Mouse (Mus musculus) stomach, postnatal 0 days (tissue): ENCODE results near the gene Bicc1. TPM values are rescaled to one million over a fixed set of nuclear protein-coding genes. Genes with fewer than 3 reads are reported as not detected.

Experiments used
- ATAC-seq: fragments of 200-750 bp; cut with Nextera tagmentation; 2 replicates; pipeline ENCODE4 v1.8.0; 2017; ENCODE audit not compliant: low FRiP score, low TSS enrichment
- DNase-seq: peaks from one replicate; pipeline ENCODE4 v3.0.0-alpha.2; 2016; ENCODE audit warnings: low spot score
- H3K27ac ChIP-seq: fragments of 300-500 bp; sonication (generic); replicated peaks from 2 replicates; pipeline ENCODE4 v1.5.1; 2014; ENCODE audit warnings: mild to moderate bottlenecking, control low read depth
- H3K27me3 ChIP-seq: fragments of 300-500 bp; sonication (generic); 2 replicates; pipeline ENCODE4 v1.6.1; 2014; ENCODE audit warnings: low read length; ENCODE audit not compliant: control insufficient read depth, insufficient read depth
- H3K36me3 ChIP-seq: fragments of 300-500 bp; sonication (generic); 2 replicates; pipeline ENCODE4 v1.6.1; 2014; ENCODE audit warnings: low read length, mixed read lengths; ENCODE audit not compliant: control insufficient read depth, insufficient read depth
- H3K4me1 ChIP-seq: fragments of 300-500 bp; sonication (generic); replicated peaks from 2 replicates; pipeline ENCODE4 v1.6.1; 2014; ENCODE audit warnings: antibody characterized with exemption; ENCODE audit not compliant: control insufficient read depth, insufficient read depth
- H3K4me2 ChIP-seq: fragments of 300-500 bp; sonication (generic); replicated peaks from 2 replicates; pipeline ENCODE4 v1.6.1; 2014; ENCODE audit warnings: low read depth, mild to moderate bottlenecking, control low read depth, moderate library complexity
- H3K4me3 ChIP-seq: fragments of 300-500 bp; sonication (generic); 2 replicates; pipeline ENCODE4 v1.5.1; 2014; ENCODE audit warnings: low read depth, low read length, control low read depth
- H3K9ac ChIP-seq: fragments of 300-500 bp; sonication (generic); 2 replicates; pipeline ENCODE4 v1.6.1; 2014; ENCODE audit warnings: mild to moderate bottlenecking, low read length, control low read depth, mixed read lengths
- H3K9me3 ChIP-seq: fragments of 300-500 bp; sonication (generic); 2 replicates; pipeline ENCODE4 v1.6.1; 2016; ENCODE audit warnings: low read length; ENCODE audit not compliant: control insufficient read depth
- CTCF ChIP-seq: IDR thresholded peaks from 2 replicates; pipeline ENCODE4 v1.5.1; 2016; ENCODE audit warnings: antibody characterized with exemption, low read depth, mild to moderate bottlenecking, moderate library complexity
- EP300 ChIP-seq: optimal IDR thresholded peaks from 2 replicates; pipeline ENCODE3; 2016; ENCODE audit warnings: antibody characterized with exemption
- WGBS: fragments of 180-500 bp; shearing (Covaris S2); extraction: QIAGEN DNeasy Blood & Tissue Kit; methylation state at CpG from one replicate; pipeline ENCODE4 v1.1.7; 2014; 5-methylcytosine and 5-hydroxymethylcytosine counted together
- polyA plus RNA-seq: library from polyadenylated mRNA; unstranded; fragments of >200 nt; fragmentation: Nextera tagmentation; extraction: Ambion mirVana; gene quantifications from 2 replicates; pipeline ENCODE4 v1.2.1, GENCODE M21; 2015

Bicc1 gene
- polyA plus RNA-seq, 1 experiment from 2014 or later: 9.8 TPM

DNA sequence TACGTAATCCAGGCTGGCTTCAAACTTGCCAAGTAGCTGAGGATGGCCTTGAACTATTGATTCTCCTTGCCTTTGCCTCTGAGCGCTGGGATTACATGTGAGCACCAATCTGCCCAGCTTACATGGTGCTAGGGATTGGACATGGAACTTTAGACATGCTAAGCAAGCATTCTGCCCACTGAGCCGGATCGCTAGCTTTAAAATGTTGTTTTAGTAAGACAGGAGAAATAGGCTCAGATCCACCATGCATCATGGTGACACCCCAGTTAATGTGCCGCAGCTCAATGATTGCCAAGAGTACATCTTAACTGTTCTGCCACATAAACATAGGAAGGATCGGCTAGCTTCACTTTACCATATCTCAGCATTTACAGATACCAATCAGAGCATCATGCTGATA lies 94.9 kb downstream of the Bicc1 start:
- no peaks in the 10 kb centered on the region for H3K36me3 ChIP-seq
- no peak overlapping the region for H3K27ac ChIP-seq
- no peaks in the 10 kb centered on the region; the same call in 1 of the 2 replicates for H3K4me1 ChIP-seq
- H3K4me3 ChIP-seq: no peak overlapping the region
- DNase-seq: no peak
- no peak overlapping the region for H3K9ac ChIP-seq
- H3K27me3 ChIP-seq: no peaks in the 10 kb centered on the region
- no peaks in the 10 kb centered on the region for H3K9me3 ChIP-seq
- ATAC-seq: no peak
- WGBS: 83% methylated on average over 6 of the region's 6 CpGs
- TF ChIP-seq EP300 (no peak), CTCF (no peak)
- H3K4me2 ChIP-seq: no peak overlapping the region

DNA sequence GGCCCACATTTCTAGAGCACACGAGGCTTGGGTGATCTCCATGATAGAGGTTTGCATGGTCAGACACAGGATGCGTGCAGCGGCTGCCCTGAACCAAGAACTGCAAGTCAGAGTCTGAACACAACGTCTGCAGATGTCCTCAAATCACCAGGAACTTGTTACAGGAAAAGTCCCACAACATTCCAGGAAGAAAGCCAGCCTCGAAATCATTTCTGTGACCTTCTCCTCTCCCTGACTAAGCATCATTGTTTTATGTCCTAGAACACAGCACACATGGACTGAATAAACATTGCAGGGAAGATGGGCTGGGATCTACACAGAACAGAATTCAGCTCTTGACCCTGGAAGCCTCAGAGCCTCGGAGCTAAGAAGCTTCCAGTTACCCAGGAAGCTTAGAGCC lies 97.3 kb downstream of the Bicc1 start:
- 53% methylated on average over 6 of the region's 6 CpGs for WGBS
- no peaks in the 10 kb centered on the region for H3K36me3 ChIP-seq
- peaks cover 4% of the 10 kb centered on the region; the same call in 1 of the 2 replicates for H3K4me1 ChIP-seq
- ATAC-seq (no peak), DNase-seq (no peak)
- TF ChIP-seq EP300 (no peak), CTCF (no peak)
- no peaks in the 10 kb centered on the region for H3K9me3 ChIP-seq
- no peaks in the 10 kb centered on the region for H3K27me3 ChIP-seq
- no peak overlapping the region for H3K4me2 ChIP-seq
- 0 out of 2 replicates have a peak overlapping the region, but pooled peaks have one; percentile 13 for H3K27ac ChIP-seq
- H3K9ac ChIP-seq: no peak overlapping the region
- no peak overlapping the region for H3K4me3 ChIP-seq

DNA sequence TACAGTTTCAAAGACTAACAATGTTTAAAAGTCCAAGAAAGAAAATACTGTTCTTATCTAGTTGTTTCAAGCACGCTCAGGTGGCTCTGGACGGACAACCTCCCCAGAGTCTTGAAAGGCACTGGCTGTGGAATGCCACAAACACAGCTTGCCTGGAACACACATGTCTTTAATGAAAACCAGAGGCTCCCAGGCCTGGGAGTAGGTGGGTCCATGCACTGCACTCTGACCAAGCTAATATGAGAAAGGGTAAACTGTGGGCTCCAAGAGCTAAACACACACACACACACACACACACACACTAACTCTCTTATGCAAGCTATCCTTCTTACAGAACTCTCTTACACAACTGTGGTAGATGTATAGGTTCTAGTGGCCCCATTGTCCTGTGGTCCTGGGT lies 99.2 kb downstream of the Bicc1 start:
- TF ChIP-seq CTCF (no peak), EP300 (no peak)
- ATAC-seq: no peak

DNA sequence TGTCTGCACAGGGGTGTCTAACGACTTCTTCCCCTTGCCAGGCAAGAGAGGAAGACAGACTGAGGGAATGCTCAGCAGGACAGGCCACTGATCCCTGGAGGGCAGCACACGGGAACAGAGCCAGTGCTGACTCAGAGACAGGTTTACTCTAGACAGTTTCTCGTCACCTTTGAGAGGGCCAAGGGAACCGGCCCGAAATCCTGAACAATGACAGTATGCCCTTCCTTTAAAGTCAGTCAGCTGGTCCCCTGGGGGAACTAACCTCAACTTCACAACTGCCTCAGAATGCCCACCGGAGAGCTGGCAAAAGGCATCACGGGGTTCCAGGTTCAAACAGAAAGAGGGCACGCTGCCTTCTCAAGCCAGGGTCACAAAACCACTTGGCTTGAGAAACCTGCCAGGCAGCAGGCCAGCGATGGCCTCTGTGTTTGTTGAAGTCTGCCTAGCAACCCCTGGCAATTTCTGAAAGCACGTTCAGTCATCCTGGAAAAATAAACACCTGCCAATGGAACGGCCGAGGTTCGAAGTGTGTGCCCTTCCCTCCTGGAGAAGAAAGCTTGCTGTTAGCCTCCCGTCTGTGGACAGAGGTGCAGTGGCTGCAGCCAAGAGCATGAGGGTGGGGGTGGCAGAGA lies 100.8 kb downstream of the Bicc1 start:
- 7% methylated on average over 14 of the region's 14 CpGs for WGBS
- peak overlapping the region; percentile 61; the same call in 1 of the 2 replicates for H3K27ac ChIP-seq
- peak; percentile 69 for DNase-seq
- TF ChIP-seq CTCF: no peak
- no peak for TF ChIP-seq EP300
- peak overlapping the region; percentile 34 for H3K4me2 ChIP-seq
- H3K4me3 ChIP-seq: no peak overlapping the region
- no peaks in the 10 kb centered on the region for H3K9me3 ChIP-seq
- H3K9ac ChIP-seq: no peak overlapping the region
- peak; percentile 62 for ATAC-seq
- peaks cover 4% of the 10 kb centered on the region; the same call in 1 of the 2 replicates for H3K4me1 ChIP-seq
- H3K36me3 ChIP-seq: no peaks in the 10 kb centered on the region
- no peaks in the 10 kb centered on the region for H3K27me3 ChIP-seq

More for the DNA sequence above, 99.2 kb downstream of the Bicc1 start:
- 64% methylated on average over 2 of the region's 2 CpGs for WGBS
- no peak overlapping the region for H3K9ac ChIP-seq
- no peaks in the 10 kb centered on the region for H3K36me3 ChIP-seq
- no peak overlapping the region for H3K27ac ChIP-seq
- H3K4me1 ChIP-seq: peaks cover 4% of the 10 kb centered on the region; the same call in 1 of the 2 replicates
- no peaks in the 10 kb centered on the region for H3K9me3 ChIP-seq
- DNase-seq: no peak
- H3K4me2 ChIP-seq: no peak overlapping the region
- no peak overlapping the region for H3K4me3 ChIP-seq
- H3K27me3 ChIP-seq: no peaks in the 10 kb centered on the region

DNA sequence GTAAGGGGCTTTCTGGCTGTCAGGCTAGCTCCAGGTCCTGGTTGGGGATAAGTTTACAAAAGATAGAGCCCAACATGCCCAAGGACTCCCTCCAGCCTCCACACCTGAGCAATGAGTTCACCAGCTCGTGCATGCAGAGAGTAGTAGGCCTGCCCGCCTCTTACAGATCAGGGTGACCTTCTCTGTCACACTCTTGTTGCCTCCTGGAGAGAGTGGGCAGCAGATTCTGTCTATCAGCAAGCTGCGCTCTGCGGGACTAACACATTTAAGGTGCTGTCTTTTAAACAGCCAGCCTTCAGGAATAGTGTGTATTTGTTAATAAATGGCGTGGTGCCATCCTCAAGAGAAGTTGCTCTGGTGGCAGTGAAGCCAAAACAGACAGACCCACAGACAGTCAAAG lies 101.4 kb downstream of the Bicc1 start:
- TF ChIP-seq CTCF (no peak), EP300 (no peak)

DNA sequence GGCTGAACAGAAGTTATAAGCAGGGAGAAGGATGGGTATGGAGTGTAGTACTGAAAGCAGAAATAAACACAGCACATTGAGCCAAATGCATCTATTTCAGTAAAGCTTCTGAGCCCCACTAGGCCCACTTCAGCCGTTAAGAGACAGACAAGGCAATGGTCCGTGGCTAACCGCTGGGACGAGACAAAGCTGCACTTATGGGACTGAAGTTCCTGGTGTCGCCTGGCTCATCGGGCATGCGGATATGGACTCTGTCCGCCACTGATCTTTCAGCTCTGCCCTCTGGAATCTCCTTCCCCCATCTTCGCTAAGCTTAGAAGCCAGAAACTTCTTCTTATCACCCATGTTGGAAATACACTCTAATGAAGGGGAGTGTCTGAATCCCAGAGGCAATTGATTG lies 106.8 kb downstream of the Bicc1 start:
- no peak overlapping the region for H3K4me2 ChIP-seq
- DNase-seq (no peak), ATAC-seq (no peak)
- no peak overlapping the region for H3K4me3 ChIP-seq
- WGBS: 66% methylated on average over 9 of the region's 9 CpGs
- H3K4me1 ChIP-seq: no peaks in the 10 kb centered on the region
- no peak for TF ChIP-seq CTCF
- no peak for TF ChIP-seq EP300
- H3K9ac ChIP-seq: no peak overlapping the region
- 0 out of 2 replicates have a peak overlapping the region, but pooled peaks have one; percentile 1 for H3K27ac ChIP-seq
- H3K27me3 ChIP-seq: no peaks in the 10 kb centered on the region
- no peaks in the 10 kb centered on the region for H3K36me3 ChIP-seq
- H3K9me3 ChIP-seq: no peaks in the 10 kb centered on the region

More for the DNA sequence above, 101.4 kb downstream of the Bicc1 start:
- Histone ChIP-seq H3K9me3 (no peaks in the 10 kb centered on the region), H3K4me3 (no peak overlapping the region), H3K4me1 (peaks cover 4% of the 10 kb centered on the region; the same call in 1 of the 2 replicates), H3K27ac (no peak overlapping the region), H3K4me2 (no peak overlapping the region), H3K9ac (no peak overlapping the region), H3K27me3 (no peaks in the 10 kb centered on the region), H3K36me3 (no peaks in the 10 kb centered on the region)
- 77% methylated on average over 5 of the region's 5 CpGs for WGBS
- no peak for ATAC-seq
- DNase-seq: no peak
